In the genomic region with DNA sequence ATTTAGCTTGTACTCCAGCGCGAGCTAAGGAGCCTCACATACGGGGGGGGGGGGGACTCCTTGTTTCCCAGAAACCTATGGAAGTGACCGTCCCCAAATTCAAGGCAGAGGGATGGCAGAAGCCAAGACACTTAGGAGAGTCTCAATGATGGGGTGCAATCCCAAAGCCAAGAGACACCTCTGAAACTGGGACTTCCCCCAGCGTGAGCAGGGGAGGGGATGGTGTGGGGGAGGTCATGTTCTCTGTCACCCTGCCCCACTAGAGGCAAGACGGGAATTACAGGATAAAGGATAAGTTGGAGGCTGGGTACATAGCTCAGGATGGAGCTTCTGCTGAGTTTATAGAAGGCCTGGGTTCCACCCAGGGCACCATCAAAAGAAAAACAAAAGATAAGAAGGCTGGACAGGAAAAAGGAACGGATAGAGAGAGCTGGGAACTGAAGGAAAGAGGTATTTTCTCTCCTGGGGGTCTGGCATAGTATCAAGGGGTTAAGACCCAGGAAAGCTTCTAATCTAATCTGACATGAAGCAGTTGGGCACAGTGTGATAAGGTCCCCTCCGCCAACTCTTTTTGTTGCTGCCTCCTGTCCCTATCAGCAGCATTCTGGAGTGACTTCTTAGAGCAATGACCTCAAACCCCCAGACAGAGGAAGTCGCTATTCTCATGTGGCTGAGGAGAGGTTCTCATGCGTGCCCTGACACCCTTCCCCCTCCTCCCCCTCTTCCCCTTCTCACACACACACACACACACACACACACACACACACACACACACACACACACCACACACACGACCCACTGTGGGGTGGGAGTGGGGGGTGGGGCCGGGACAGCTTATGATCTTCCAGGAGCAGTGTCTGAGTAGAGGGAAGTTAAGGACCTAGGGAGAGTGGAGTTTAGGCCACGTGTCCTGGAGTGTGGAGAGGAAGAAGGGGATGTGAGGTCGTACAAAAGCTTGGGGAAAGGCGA, we compare ENCODE assay signal across 8 mouse cellular contexts. TPM values are rescaled to one million over a fixed set of nuclear protein-coding genes. Genes with fewer than 3 reads are reported as not detected.
DNase-seq lines count a peak whose midpoint lies in the region; ATAC-seq and TF ChIP-seq lines count a peak whose summit lies in the region.

No protein-coding gene starts in this region.

- peaks cover 23% of the 10 kb centered on the region for H3K79me2 ChIP-seq in CH12.LX (replicated peaks; ENCODE audit: control insufficient read depth, extremely low read depth, insufficient read depth, poor library complexity, severe bottlenecking)

- peak; percentile 4 for TF ChIP-seq RAD21 in CH12.LX (IDR thresholded peaks at IDR 0.05; ENCODE audit: low read depth, low read length)

- TF ChIP-seq POLR2A in CH12.LX (IDR thresholded peaks at IDR 0.05; ENCODE audit: low read depth, low read length): peak; percentile 81

- peaks cover 62% of the 10 kb centered on the region for H3K4me1 ChIP-seq in heart, embryonic 11.5 days (ENCODE audit: control insufficient read depth, insufficient read depth, low read length)
- H3K4me1 ChIP-seq in CH12.LX (ENCODE audit: control insufficient read depth in 1 of 2, insufficient read depth in 2 of 2): peaks cover 48 to 83% of the 10 kb centered on the region in 2 experiments
- peaks cover 44% of the 10 kb centered on the region for H3K4me1 ChIP-seq in heart, postnatal 0 days (ENCODE audit: control insufficient read depth, insufficient read depth)

- H3K36me3 ChIP-seq in heart, embryonic 11.5 days (ENCODE audit: control insufficient read depth, insufficient read depth, low read length): no peaks in the 10 kb centered on the region; the same call in 1 of the 2 replicates
- H3K36me3 ChIP-seq in CH12.LX (replicated peaks in 1 of 2; ENCODE audit: control insufficient read depth in 1 of 2, insufficient read depth in 1 of 2, low read length in 1 of 2): peaks cover 50 to 62% of the 10 kb centered on the region in 2 experiments
- peaks cover 21% of the 10 kb centered on the region for H3K36me3 ChIP-seq in heart, postnatal 0 days (replicated peaks; ENCODE audit: control insufficient read depth, insufficient read depth, low read length)

- peak overlapping the region; percentile 44 for H3K4me2 ChIP-seq in heart, embryonic 11.5 days
- H3K4me2 ChIP-seq in CH12.LX (ENCODE audit: insufficient read depth, low read depth, poor library complexity, severe bottlenecking): peak overlapping the region; percentile 90
- H3K4me2 ChIP-seq in heart, postnatal 0 days (ENCODE audit: low read depth, low read length): peak overlapping the region; percentile 39; the same call in 1 of the 2 replicates

- 0 out of 2 replicates have a peak overlapping the region, but pooled peaks have one; percentile 12 for H3K9ac ChIP-seq in heart, embryonic 11.5 days (ENCODE audit: low read depth, low read length)
- peak overlapping the region; percentile 30 for H3K9ac ChIP-seq in CH12.LX (ENCODE audit: insufficient read depth, low read depth)
- H3K9ac ChIP-seq in heart, postnatal 0 days (replicated peaks; ENCODE audit: low read depth, low read length): no peak overlapping the region

- peak; percentile 65; the same call in 1 of the 2 replicates for ATAC-seq in heart, embryonic 11.5 days (replicated peaks; ENCODE audit: insufficient number of reproducible peaks, low FRiP score, low TSS enrichment)
- ATAC-seq in heart, postnatal 0 days (ENCODE audit: insufficient read depth, low read depth): peak; percentile 30; the same call in 1 of the 2 replicates
- ATAC-seq in megakaryocyte-erythroid progenitor cell, adult 5-6 weeks (replicated peaks; ENCODE audit: low FRiP score, low TSS enrichment, poor library complexity, severe bottlenecking): peak; percentile 58

- peak overlapping the region; percentile 65 for H3K27ac ChIP-seq in heart, embryonic 11.5 days (ENCODE audit: low read depth, low read length)
- H3K27ac ChIP-seq in CH12.LX (ENCODE audit: insufficient read depth, low read depth): peak overlapping the region; percentile 97
- peak overlapping the region; percentile 69 for H3K27ac ChIP-seq in heart, postnatal 0 days (ENCODE audit: low read depth)

- intact Hi-C loops in heart, postnatal 25 days (cut with DNase I): no loop called here

- H3K4me3 ChIP-seq in heart, embryonic 11.5 days (ENCODE audit: low read depth, low read length): peak overlapping the region; percentile 10; the same call in 1 of the 2 replicates
- peak overlapping the region in 2 of 3 experiments; percentile 10 to 49 for H3K4me3 ChIP-seq in CH12.LX (replicated peaks in 1 of 3; ENCODE audit: low read depth in 2 of 3, low read length in 2 of 3, poor library complexity in 1 of 3)
- no peak overlapping the region for H3K4me3 ChIP-seq in heart, postnatal 0 days (ENCODE audit: low read depth, low read length)

- H3K9me3 ChIP-seq in heart, embryonic 11.5 days (replicated peaks; ENCODE audit: control insufficient read depth, low read length): no peaks in the 10 kb centered on the region
- H3K9me3 ChIP-seq in CH12.LX (replicated peaks; ENCODE audit: low read length): peaks cover 13% of the 10 kb centered on the region
- H3K9me3 ChIP-seq in heart, postnatal 0 days (replicated peaks; ENCODE audit: control insufficient read depth, low read length): no peaks in the 10 kb centered on the region

- WGBS in heart, embryonic 11.5 days (ENCODE audit: insufficient replicate concordance): 4% methylated on average over 15 of the region's 15 CpGs
- 16% methylated on average over 15 of the region's 15 CpGs for WGBS in heart, postnatal 0 days

- DNase-seq in heart, postnatal 25 days (ENCODE audit: low spot score): no peak
- peak; percentile 92 for DNase-seq in CH12.LX (ENCODE audit: extremely low read depth)
- peak; percentile 36 for DNase-seq in heart, postnatal 0 days (ENCODE audit: low spot score)
- DNase-seq in urinary bladder, postnatal 25 days (ENCODE audit: low spot score): no peak
- no peak for DNase-seq in right cerebral cortex, postnatal 14 days
- DNase-seq in layer of hippocampus, adult 9-10 months (ENCODE audit: low spot score): no peak

- in situ Hi-C loops in CH12.LX (cut with MboI; ENCODE audit: low pct_ligation_motif_present, low pct_unique_long_range_greater_than_20kb, low sequenced_read_pairs): loop anchor here (5.0 kb wide), 1 partner anchor 32 kb away; no protein-coding TSS in a partner anchor

- dilution Hi-C loops in CH12.LX (cut with MboI; ENCODE audit: extremely low pct_ligation_motif_present, extremely low pct_unique_long_range_greater_than_20kb, low sequenced_read_pairs): no loop called here

- peaks cover 44% of the 10 kb centered on the region for H3K27me3 ChIP-seq in heart, embryonic 11.5 days (ENCODE audit: control insufficient read depth, insufficient read depth, low read length)
- H3K27me3 ChIP-seq in CH12.LX (replicated peaks): no peaks in the 10 kb centered on the region
- peaks cover 31% of the 10 kb centered on the region for H3K27me3 ChIP-seq in heart, postnatal 0 days (ENCODE audit: control insufficient read depth, insufficient read depth, low read length)

- TF ChIP-seq EP300 in CH12.LX (IDR thresholded peaks at IDR 0.05; ENCODE audit: low read length): peak; percentile 87
- no peak for TF ChIP-seq EP300 in heart, postnatal 0 days (IDR thresholded peaks at IDR 0.05; ENCODE audit: low read depth)

- no peak; a peak in 1 of 4 replicates for TF ChIP-seq CTCF in CH12.LX (conservative IDR thresholded peaks at IDR 0.05 in 1 of 2, IDR thresholded peaks at IDR 0.05 in 1 of 2; ENCODE audit: low read depth in 2 of 2, low read length in 2 of 2)
- no peak for TF ChIP-seq CTCF in heart, postnatal 0 days (IDR thresholded peaks at IDR 0.05; ENCODE audit: low read depth)

TF ChIP-seq in CH12.LX, 34 proteins besides CTCF, POLR2A, EP300 and RAD21 (continues in another document):
- TF ChIP-seq SMC3 (IDR thresholded peaks at IDR 0.05; ENCODE audit: low read depth, low read length): peak; percentile 36
- TF ChIP-seq JUND (conservative IDR thresholded peaks at IDR 0.05; ENCODE audit: low read depth, low read length): no peak
- TF ChIP-seq ZNF384 (IDR thresholded peaks at IDR 0.05; ENCODE audit: low read depth, low read length): no peak
- TF ChIP-seq ZC3H11A (IDR thresholded peaks at IDR 0.05; ENCODE audit: low read depth, low read length): no peak
- TF ChIP-seq HCFC1 (IDR thresholded peaks at IDR 0.05; ENCODE audit: low read depth, low read length): peak; percentile 61

RNA-seq across cellular contexts. Expression of a gene that starts 2.0 kb away (rescaled TPM):
- polyA plus RNA-seq in heart, embryonic 11.5 days (2014; fragmentation: Nextera tagmentation; extraction: Ambion mirVana): 43.1 and 44.6 TPM in 2 replicates
- 10 to 100 TPM; 20.6 to 21.9 TPM for total RNA-seq in heart, postnatal 25 days (2021)
- 133 and 143 TPM in 2 replicates for total RNA-seq in CH12.LX (2012; rRNA removed)
- 157 and 162 TPM in 2 replicates for total RNA-seq in CH12.LX (2014; rRNA removed)
- 136 and 140 TPM in 2 replicates for polyA plus RNA-seq in CH12.LX (2012; ENCODE audit: insufficient read length, low read depth)
- 0.66 and 26.8 TPM in 2 replicates for total RNA-seq in heart, postnatal 0 days (2014; rRNA removed; ENCODE audit: low replicate concordance)
- 38.7 and 40.1 TPM in 2 replicates for polyA plus RNA-seq in heart, postnatal 0 days (2015; fragmentation: Nextera tagmentation; extraction: Ambion mirVana)
- total RNA-seq in megakaryocyte-erythroid progenitor cell, adult 5-6 weeks (2014; fragmentation: Nextera tagmentation): 4.4 and 5.0 TPM in 2 replicates
- total RNA-seq in megakaryocyte-erythroid progenitor cell, adult 5-6 weeks (2017): 4.0 and 4.6 TPM in 2 replicates

RNA-seq across cellular contexts. Expression of a gene that starts 7.2 kb away (rescaled TPM):
- 11.5 and 21.1 TPM in 2 replicates for polyA plus RNA-seq in heart, embryonic 11.5 days (2014; fragmentation: Nextera tagmentation; extraction: Ambion mirVana)
- total RNA-seq in heart, postnatal 25 days (2021): 10 to 100 TPM in 1 of 2 experiments, 1 to 10 TPM in 1; 8.8 to 10.4 TPM
- total RNA-seq in CH12.LX (2012; rRNA removed): 31.4 and 33.5 TPM in 2 replicates
- 24.4 and 25.9 TPM in 2 replicates for total RNA-seq in CH12.LX (2014; rRNA removed)
- polyA plus RNA-seq in CH12.LX (2012; ENCODE audit: insufficient read length, low read depth): 54.9 and 74.5 TPM in 2 replicates
- total RNA-seq in heart, postnatal 0 days (2014; rRNA removed; ENCODE audit: low replicate concordance): 11.4 and 13.4 TPM in 2 replicates
- 13.3 and 14.3 TPM in 2 replicates for polyA plus RNA-seq in heart, postnatal 0 days (2015; fragmentation: Nextera tagmentation; extraction: Ambion mirVana)
- total RNA-seq in megakaryocyte-erythroid progenitor cell, adult 5-6 weeks (2014; fragmentation: Nextera tagmentation): 5.9 and 8.9 TPM in 2 replicates
- total RNA-seq in megakaryocyte-erythroid progenitor cell, adult 5-6 weeks (2017): 3.4 and 5.7 TPM in 2 replicates

RNA-seq across cellular contexts. Expression of a gene that starts 10.7 kb away (rescaled TPM):
- polyA plus RNA-seq in heart, embryonic 11.5 days (2014; fragmentation: Nextera tagmentation; extraction: Ambion mirVana): 1.1 TPM in 1 of 2 replicates, not detected in the other
- total RNA-seq in heart, postnatal 25 days (2021): 100 to 1,000 TPM; 174 to 181 TPM
- 0.46 and 1.3 TPM in 2 replicates for total RNA-seq in CH12.LX (2012; rRNA removed)
- total RNA-seq in CH12.LX (2014; rRNA removed): not detected in 2 replicates
- polyA plus RNA-seq in CH12.LX (2012; ENCODE audit: insufficient read length, low read depth): 0.97 and 6.0 TPM in 2 replicates
- total RNA-seq in heart, postnatal 0 days (2014; rRNA removed; ENCODE audit: low replicate concordance): 45.0 and 46.6 TPM in 2 replicates
- polyA plus RNA-seq in heart, postnatal 0 days (2015; fragmentation: Nextera tagmentation; extraction: Ambion mirVana): 6.7 and 7.9 TPM in 2 replicates
- 5.6 and 7.5 TPM in 2 replicates for total RNA-seq in megakaryocyte-erythroid progenitor cell, adult 5-6 weeks (2014; fragmentation: Nextera tagmentation)
- 0.56 and 3.2 TPM in 2 replicates for total RNA-seq in megakaryocyte-erythroid progenitor cell, adult 5-6 weeks (2017)

Comparison
In these comparisons a context has a peak if more than half of its experiments do, and no peak if none do; other contexts are left out.
1. DNase-seq: peak in CH12.LX (single experiment) and heart, postnatal 0 days (single experiment); none in heart, postnatal 25 days (single experiment), urinary bladder, postnatal 25 days (single experiment), right cerebral cortex, postnatal 14 days (single experiment) and layer of hippocampus, adult 9-10 months (single experiment).
2. H3K4me2 ChIP-seq: peak in every context shown above with its lines; median percentile 90 in CH12.LX; 44 in heart, embryonic 11.5 days; 39 in heart, postnatal 0 days.
3. Peak in every context shown above with its lines, with median percentiles within 50 percentile points of each other: ATAC-seq and H3K27ac ChIP-seq.